Mouse (Mus musculus): Measurements from ENCODE around the gene Pitpnb. TPM values are rescaled to one million over a fixed set of nuclear protein-coding genes. Genes with fewer than 3 reads are reported as not detected.

Gene Pitpnb
- polyA plus RNA-seq, 1 experiment from 2014 or later, result 114 TPM

- Histone ChIP-seq H3K9ac (ENCODE audit: low read length) (no peak overlapping the region), H3K36me3 (ENCODE audit: control insufficient read depth, insufficient read depth, low read length) (peaks cover 79% of the 10 kb centered on the region), H3K4me1 (replicated peaks; ENCODE audit: control insufficient read depth, insufficient read depth, low read length) (no peaks in the 10 kb centered on the region), H3K27me3 (replicated peaks; ENCODE audit: control insufficient read depth, insufficient read depth, low read length) (no peaks in the 10 kb centered on the region), H3K4me2 (ENCODE audit: low read length) (no peak overlapping the region), H3K9me3 (ENCODE audit: control insufficient read depth, low read length) (no peaks in the 10 kb centered on the region), H3K27ac (ENCODE audit: low read depth) (no peak overlapping the region), H3K4me3 (ENCODE audit: low read depth, low read length) (no peak overlapping the region)
- WGBS, result 38% methylated on average over 7 of the region's 7 CpGs
- ATAC-seq (replicated peaks; ENCODE audit: low FRiP score, low TSS enrichment, low read depth), result no peak
- no peak for DNase-seq (ENCODE audit: low spot score)
Measured at GRCm38 (mm10) chr5:111361846-111362245, 31.3 kb downstream of the Pitpnb start.

GRCm38 (mm10) chr5:111363446-111364062 lies 33.0 kb downstream of the Pitpnb start:
- peak; percentile 78 for ATAC-seq (replicated peaks; ENCODE audit: low FRiP score, low TSS enrichment, low read depth)
- Histone ChIP-seq H3K4me2 (ENCODE audit: low read length) (no peak overlapping the region), H3K27ac (ENCODE audit: low read depth) (0 out of 2 replicates have a peak overlapping the region, but pooled peaks have one; percentile 47)

GRCm38 (mm10) chr5:111364533-111364932 lies 34.0 kb downstream of the Pitpnb start:
- 44% methylated on average over 3 of the region's 3 CpGs for WGBS
- Histone ChIP-seq H3K27me3 (replicated peaks; ENCODE audit: control insufficient read depth, insufficient read depth, low read length) (no peaks in the 10 kb centered on the region), H3K9me3 (ENCODE audit: control insufficient read depth, low read length) (no peaks in the 10 kb centered on the region), H3K36me3 (ENCODE audit: control insufficient read depth, insufficient read depth, low read length) (peaks cover 74% of the 10 kb centered on the region), H3K4me2 (ENCODE audit: low read length) (no peak overlapping the region), H3K4me1 (replicated peaks; ENCODE audit: control insufficient read depth, insufficient read depth, low read length) (no peaks in the 10 kb centered on the region), H3K4me3 (ENCODE audit: low read depth, low read length) (no peak overlapping the region), H3K27ac (ENCODE audit: low read depth) (no peak overlapping the region), H3K9ac (ENCODE audit: low read length) (no peak overlapping the region)
- DNase-seq (ENCODE audit: low spot score) (no peak), ATAC-seq (replicated peaks; ENCODE audit: low FRiP score, low TSS enrichment, low read depth) (no peak)

More at GRCm38 (mm10) chr5:111363446-111364062, 33.0 kb downstream of the Pitpnb start:
- no peaks in the 10 kb centered on the region for H3K9me3 ChIP-seq (ENCODE audit: control insufficient read depth, low read length)
- no peak overlapping the region for H3K4me3 ChIP-seq (ENCODE audit: low read depth, low read length)
- H3K9ac ChIP-seq (ENCODE audit: low read length), result no peak overlapping the region
- H3K36me3 ChIP-seq (ENCODE audit: control insufficient read depth, insufficient read depth, low read length), result peaks cover 74% of the 10 kb centered on the region
- WGBS, result 64% methylated on average over 6 of the region's 6 CpGs
- H3K4me1 ChIP-seq (replicated peaks; ENCODE audit: control insufficient read depth, insufficient read depth, low read length), result no peaks in the 10 kb centered on the region
- DNase-seq (ENCODE audit: low spot score), result no peak
- H3K27me3 ChIP-seq (replicated peaks; ENCODE audit: control insufficient read depth, insufficient read depth, low read length), result no peaks in the 10 kb centered on the region

DNA sequence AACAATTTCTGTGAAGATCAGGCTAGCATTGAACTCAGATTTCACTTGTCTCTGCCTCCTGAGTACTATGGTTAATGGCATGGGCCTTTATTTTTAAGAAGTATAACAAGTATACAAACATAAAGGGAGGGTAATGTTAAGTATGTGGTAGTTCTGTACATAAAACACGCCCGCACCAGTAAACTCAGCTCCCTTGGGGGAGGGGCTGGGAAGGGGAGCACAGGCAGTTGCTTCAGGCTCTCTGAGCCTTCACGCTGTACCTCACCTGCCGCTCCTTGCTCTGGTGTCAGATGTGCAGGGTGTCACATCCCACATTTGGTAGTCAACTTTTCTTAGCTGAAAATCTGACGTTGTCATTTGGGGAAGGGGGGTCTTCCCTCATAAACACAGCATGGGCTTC lies 35.6 kb downstream of the Pitpnb start:
- no peak overlapping the region for H3K27ac ChIP-seq (ENCODE audit: low read depth)
- H3K36me3 ChIP-seq (ENCODE audit: control insufficient read depth, insufficient read depth, low read length), result peaks cover 74% of the 10 kb centered on the region
- H3K4me3 ChIP-seq (ENCODE audit: low read depth, low read length), result no peak overlapping the region
- H3K9me3 ChIP-seq (ENCODE audit: control insufficient read depth, low read length), result no peaks in the 10 kb centered on the region
- H3K4me1 ChIP-seq (replicated peaks; ENCODE audit: control insufficient read depth, insufficient read depth, low read length), result no peaks in the 10 kb centered on the region
- ATAC-seq (replicated peaks; ENCODE audit: low FRiP score, low TSS enrichment, low read depth) (no peak), DNase-seq (ENCODE audit: low spot score) (no peak)
- WGBS, result 75% methylated on average over 5 of the region's 5 CpGs
- H3K27me3 ChIP-seq (replicated peaks; ENCODE audit: control insufficient read depth, insufficient read depth, low read length), result no peaks in the 10 kb centered on the region
- no peak overlapping the region for H3K4me2 ChIP-seq (ENCODE audit: low read length)
- H3K9ac ChIP-seq (ENCODE audit: low read length), result no peak overlapping the region

DNA sequence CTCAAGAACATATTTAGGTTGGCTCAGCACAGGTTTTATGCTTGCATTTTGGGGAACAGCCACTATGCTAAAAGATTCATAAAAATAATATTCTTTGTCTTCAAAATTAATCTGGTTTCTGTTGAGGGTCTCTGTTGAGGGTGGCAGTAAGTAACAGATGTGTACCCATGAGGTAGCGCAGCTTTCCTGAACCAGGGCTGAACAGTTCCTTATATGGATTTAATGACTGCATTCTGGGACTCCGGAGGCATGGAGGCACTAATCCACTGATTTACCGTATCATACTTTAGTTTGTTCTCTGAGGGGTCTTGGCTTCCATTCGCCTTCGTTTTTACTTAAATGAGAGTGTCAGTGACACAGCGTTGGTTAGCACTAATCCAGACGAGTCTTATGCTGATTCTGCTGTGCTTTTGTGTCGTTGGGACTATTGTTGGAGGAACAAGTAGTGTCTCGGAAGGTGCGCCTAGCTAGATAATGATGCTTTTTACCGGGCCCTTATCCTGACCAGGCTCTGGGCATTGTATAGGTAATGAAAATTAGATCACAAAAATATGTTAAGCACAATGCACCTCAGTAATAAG lies 37.5 kb downstream of the Pitpnb start:
- DNase-seq (ENCODE audit: low spot score) (no peak), ATAC-seq (replicated peaks; ENCODE audit: low FRiP score, low TSS enrichment, low read depth) (no peak)
- no peaks in the 10 kb centered on the region for H3K27me3 ChIP-seq (replicated peaks; ENCODE audit: control insufficient read depth, insufficient read depth, low read length)
- H3K36me3 ChIP-seq (ENCODE audit: control insufficient read depth, insufficient read depth, low read length), result peaks cover 77% of the 10 kb centered on the region
- no peak overlapping the region for H3K4me2 ChIP-seq (ENCODE audit: low read length)
- H3K27ac ChIP-seq (ENCODE audit: low read depth), result no peak overlapping the region
- WGBS, result 85% methylated on average over 11 of the region's 11 CpGs
- no peaks in the 10 kb centered on the region for H3K4me1 ChIP-seq (replicated peaks; ENCODE audit: control insufficient read depth, insufficient read depth, low read length)
- no peaks in the 10 kb centered on the region for H3K9me3 ChIP-seq (ENCODE audit: control insufficient read depth, low read length)
- no peak overlapping the region for H3K4me3 ChIP-seq (ENCODE audit: low read depth, low read length)
- no peak overlapping the region for H3K9ac ChIP-seq (ENCODE audit: low read length)

- H3K36me3 ChIP-seq (ENCODE audit: control insufficient read depth, insufficient read depth, low read length), result peaks cover 78% of the 10 kb centered on the region
- no peaks in the 10 kb centered on the region for H3K4me1 ChIP-seq (replicated peaks; ENCODE audit: control insufficient read depth, insufficient read depth, low read length)
- no peaks in the 10 kb centered on the region for H3K27me3 ChIP-seq (replicated peaks; ENCODE audit: control insufficient read depth, insufficient read depth, low read length)
- H3K4me2 ChIP-seq (ENCODE audit: low read length), result no peak overlapping the region
- H3K27ac ChIP-seq (ENCODE audit: low read depth), result no peak overlapping the region
- WGBS, result 83% methylated on average over 5 of the region's 5 CpGs
- ATAC-seq (replicated peaks; ENCODE audit: low FRiP score, low TSS enrichment, low read depth) (no peak), DNase-seq (ENCODE audit: low spot score) (no peak)
- H3K4me3 ChIP-seq (ENCODE audit: low read depth, low read length), result no peak overlapping the region
- H3K9me3 ChIP-seq (ENCODE audit: control insufficient read depth, low read length), result no peaks in the 10 kb centered on the region
- no peak overlapping the region for H3K9ac ChIP-seq (ENCODE audit: low read length)
Measured at GRCm38 (mm10) chr5:111368576-111368975, 38.0 kb downstream of the Pitpnb start.

- H3K27ac ChIP-seq (ENCODE audit: low read depth), result no peak overlapping the region
- no peaks in the 10 kb centered on the region for H3K9me3 ChIP-seq (ENCODE audit: control insufficient read depth, low read length)
- DNase-seq (ENCODE audit: low spot score), result no peak
- H3K4me1 ChIP-seq (replicated peaks; ENCODE audit: control insufficient read depth, insufficient read depth, low read length), result no peaks in the 10 kb centered on the region
- WGBS, result 84% methylated on average over 4 of the region's 4 CpGs
- H3K36me3 ChIP-seq (ENCODE audit: control insufficient read depth, insufficient read depth, low read length), result peaks cover 89% of the 10 kb centered on the region
- H3K4me2 ChIP-seq (ENCODE audit: low read length), result no peak overlapping the region
- no peak overlapping the region for H3K9ac ChIP-seq (ENCODE audit: low read length)
- H3K4me3 ChIP-seq (ENCODE audit: low read depth, low read length), result no peak overlapping the region
- H3K27me3 ChIP-seq (replicated peaks; ENCODE audit: control insufficient read depth, insufficient read depth, low read length), result no peaks in the 10 kb centered on the region
- ATAC-seq (replicated peaks; ENCODE audit: low FRiP score, low TSS enrichment, low read depth), result no peak
Measured at GRCm38 (mm10) chr5:111375616-111376015, 45.1 kb downstream of the Pitpnb start.

- Histone ChIP-seq H3K4me3 (ENCODE audit: low read depth, low read length) (no peak overlapping the region), H3K9me3 (ENCODE audit: control insufficient read depth, low read length) (no peaks in the 10 kb centered on the region), H3K27ac (ENCODE audit: low read depth) (no peak overlapping the region), H3K27me3 (replicated peaks; ENCODE audit: control insufficient read depth, insufficient read depth, low read length) (no peaks in the 10 kb centered on the region), H3K4me2 (ENCODE audit: low read length) (no peak overlapping the region), H3K36me3 (ENCODE audit: control insufficient read depth, insufficient read depth, low read length) (peaks cover 89% of the 10 kb centered on the region), H3K9ac (ENCODE audit: low read length) (no peak overlapping the region), H3K4me1 (replicated peaks; ENCODE audit: control insufficient read depth, insufficient read depth, low read length) (no peaks in the 10 kb centered on the region)
- 92% methylated on average over 24 of the region's 24 CpGs for WGBS
- ATAC-seq (replicated peaks; ENCODE audit: low FRiP score, low TSS enrichment, low read depth) (no peak), DNase-seq (ENCODE audit: low spot score) (no peak)
Measured at GRCm38 (mm10) chr5:111376276-111377020, 45.9 kb downstream of the Pitpnb start.
